Mouse (Mus musculus) stomach, embryonic 16.5 days (tissue): ENCODE measurements around the gene Ddr2. TPM values are rescaled to one million over a fixed set of nuclear protein-coding genes. Genes with fewer than 3 reads are reported as not detected.
"Not testable (repeated sequence)": the region's sequence is repeated elsewhere in the genome, so short reads cannot be mapped to it uniquely, and the experiment has no call there.

Experiments used
- ATAC-seq: fragments of 200-750 bp; cut with Nextera tagmentation; 2 replicates; pipeline ENCODE4 v1.8.0; 2017; ENCODE audit warnings: moderate number of reproducible peaks, moderate TSS enrichment; ENCODE audit not compliant: insufficient read depth, low FRiP score
- H3K27ac ChIP-seq: fragments of 300-500 bp; sonication (generic); 2 replicates; pipeline ENCODE4 v1.5.1; 2014; ENCODE audit warnings: low read length
- H3K27me3 ChIP-seq: fragments of 300-500 bp; sonication (generic); 2 replicates; pipeline ENCODE4 v1.6.1; 2014; ENCODE audit warnings: low read length, control low read depth, mixed read lengths; ENCODE audit not compliant: control insufficient read depth, insufficient read depth
- H3K36me3 ChIP-seq: fragments of 300-500 bp; sonication (generic); 2 replicates; pipeline ENCODE4 v1.6.1; 2014; ENCODE audit warnings: low read length; ENCODE audit not compliant: control insufficient read depth, insufficient read depth
- H3K4me1 ChIP-seq: fragments of 300-500 bp; sonication (generic); 2 replicates; pipeline ENCODE4 v1.6.1; 2014; ENCODE audit warnings: low read length, control low read depth, mixed read lengths; ENCODE audit not compliant: control insufficient read depth, insufficient read depth
- H3K4me2 ChIP-seq: fragments of 300-500 bp; sonication (generic); 2 replicates; pipeline ENCODE4 v1.6.1; 2014; ENCODE audit warnings: low read depth, low read length, mixed read lengths
- H3K4me3 ChIP-seq: fragments of 300-500 bp; sonication (generic); replicated peaks from 2 replicates; pipeline ENCODE4 v1.5.1; 2014; ENCODE audit warnings: mild to moderate bottlenecking, low read length
- H3K9ac ChIP-seq: fragments of 300-500 bp; sonication (generic); 2 replicates; pipeline ENCODE4 v1.6.1; 2014; ENCODE audit warnings: low read length
- H3K9me3 ChIP-seq: fragments of 300-500 bp; sonication (generic); replicated peaks from 2 replicates; pipeline ENCODE4 v1.6.1; 2016; ENCODE audit warnings: low read length, control low read depth; ENCODE audit not compliant: control insufficient read depth
- WGBS: fragments of 180-500 bp; shearing (Covaris S2); extraction: QIAGEN DNeasy Blood & Tissue Kit; methylation state at CpG from one replicate; pipeline ENCODE4 v1.1.7; 2014; 5-methylcytosine and 5-hydroxymethylcytosine counted together
- polyA plus RNA-seq: library from polyadenylated mRNA; unstranded; fragments of >200 nt; fragmentation: Nextera tagmentation; extraction: Ambion mirVana; gene quantifications from 2 replicates; pipeline ENCODE4 v1.2.1, GENCODE M21; 2015

The Ddr2 gene
- polyA plus RNA-seq, 1 experiment from 2014 or later: 57.1 TPM

GRCm38 (mm10) chr1:170112261-170112660 is 1.7 kb upstream of the Ddr2 start:
- H3K9me3 ChIP-seq: no peaks in the 10 kb centered on the region
- no peak overlapping the region for H3K9ac ChIP-seq
- no peaks in the 10 kb centered on the region for H3K27me3 ChIP-seq
- no peak overlapping the region for H3K27ac ChIP-seq
- no peak for ATAC-seq
- peaks cover 11% of the 10 kb centered on the region for H3K4me1 ChIP-seq
- H3K36me3 ChIP-seq: no peaks in the 10 kb centered on the region
- no peak overlapping the region for H3K4me2 ChIP-seq
- 85% methylated on average over 10 of the region's 10 CpGs for WGBS
- H3K4me3 ChIP-seq: no peak overlapping the region

- 83% methylated on average over 16 of the region's 16 CpGs for WGBS
- Histone ChIP-seq H3K4me3 (peak overlapping the region; percentile 52; the same call in 1 of the 2 replicates), H3K9me3 (no peaks in the 10 kb centered on the region), H3K4me1 (peaks cover 11% of the 10 kb centered on the region), H3K27me3 (no peaks in the 10 kb centered on the region), H3K36me3 (no peaks in the 10 kb centered on the region), H3K9ac (no peak overlapping the region), H3K27ac (peak overlapping the region; percentile 86), H3K4me2 (peak overlapping the region; percentile 55)
- ATAC-seq: no peak
These were observed 1.2 kb upstream of the Ddr2 start for GRCm38 (mm10) chr1:170111651-170112226.

- Histone ChIP-seq H3K9ac (peak overlapping the region; percentile 67), H3K4me3 (peak overlapping the region; percentile 52), H3K4me2 (peak overlapping the region; percentile 55), H3K9me3 (no peaks in the 10 kb centered on the region), H3K36me3 (no peaks in the 10 kb centered on the region), H3K27me3 (no peaks in the 10 kb centered on the region), H3K27ac (peak overlapping the region; percentile 93), H3K4me1 (peaks cover 11% of the 10 kb centered on the region)
- 54% methylated on average over 19 of the region's 19 CpGs for WGBS
- ATAC-seq: peak; percentile 70
These were observed 616 bp downstream of the Ddr2 start for GRCm38 (mm10) chr1:170109776-170110515.

GRCm38 (mm10) chr1:170102814-170103213 is 7.7 kb downstream of the Ddr2 start:
- H3K27me3 ChIP-seq, H3K9ac ChIP-seq, H3K36me3 ChIP-seq, H3K4me3 ChIP-seq, H3K9me3 ChIP-seq, H3K27ac ChIP-seq, H3K4me2 ChIP-seq, ATAC-seq, H3K4me1 ChIP-seq: not testable (repeated sequence)
- 88% methylated on average over 6 of the region's 6 CpGs for WGBS

- no peaks in the 10 kb centered on the region for H3K27me3 ChIP-seq
- WGBS: 93% methylated on average over 7 of the region's 7 CpGs
- no peak overlapping the region for H3K9ac ChIP-seq
- no peak overlapping the region for H3K4me3 ChIP-seq
- ATAC-seq: no peak
- no peak overlapping the region for H3K4me2 ChIP-seq
- no peaks in the 10 kb centered on the region for H3K36me3 ChIP-seq
- H3K4me1 ChIP-seq: no peaks in the 10 kb centered on the region
- H3K27ac ChIP-seq: no peak overlapping the region
- no peaks in the 10 kb centered on the region for H3K9me3 ChIP-seq
These were observed 23.9 kb downstream of the Ddr2 start for GRCm38 (mm10) chr1:170086631-170087030.

GRCm38 (mm10) chr1:170084151-170084796 is 26.3 kb downstream of the Ddr2 start:
- H3K27me3 ChIP-seq: no peaks in the 10 kb centered on the region
- H3K4me1 ChIP-seq: no peaks in the 10 kb centered on the region
- no peaks in the 10 kb centered on the region for H3K36me3 ChIP-seq
- ATAC-seq: no peak
- no peak overlapping the region for H3K4me2 ChIP-seq
- WGBS: 85% methylated on average over 12 of the region's 12 CpGs
- no peak overlapping the region for H3K27ac ChIP-seq
- no peaks in the 10 kb centered on the region for H3K9me3 ChIP-seq
- no peak overlapping the region for H3K4me3 ChIP-seq
- H3K9ac ChIP-seq: no peak overlapping the region

GRCm38 (mm10) chr1:170080907-170081306 is 29.7 kb downstream of the Ddr2 start:
- Histone ChIP-seq H3K27ac (no peak overlapping the region), H3K9ac (no peak overlapping the region), H3K9me3 (no peaks in the 10 kb centered on the region), H3K4me3 (no peak overlapping the region), H3K4me2 (no peak overlapping the region), H3K36me3 (no peaks in the 10 kb centered on the region), H3K4me1 (no peaks in the 10 kb centered on the region), H3K27me3 (no peaks in the 10 kb centered on the region)
- WGBS: 88% methylated on average over 1 of the region's 1 CpGs
- ATAC-seq: no peak

GRCm38 (mm10) chr1:170079465-170079864 is 31.1 kb downstream of the Ddr2 start:
- Histone ChIP-seq H3K4me2 (no peak overlapping the region), H3K4me1 (no peaks in the 10 kb centered on the region), H3K9ac (no peak overlapping the region), H3K27ac (no peak overlapping the region), H3K27me3 (no peaks in the 10 kb centered on the region), H3K4me3 (no peak overlapping the region), H3K36me3 (no peaks in the 10 kb centered on the region), H3K9me3 (no peaks in the 10 kb centered on the region)
- no peak for ATAC-seq
- WGBS: 72% methylated on average over 2 of the region's 2 CpGs

- Histone ChIP-seq H3K9ac (no peak overlapping the region), H3K4me3 (no peak overlapping the region), H3K36me3 (no peaks in the 10 kb centered on the region), H3K27me3 (no peaks in the 10 kb centered on the region), H3K4me1 (no peaks in the 10 kb centered on the region), H3K4me2 (no peak overlapping the region), H3K9me3 (no peaks in the 10 kb centered on the region), H3K27ac (no peak overlapping the region)
- WGBS: 84% methylated on average over 5 of the region's 5 CpGs
- no peak for ATAC-seq
These were observed 34.2 kb downstream of the Ddr2 start for GRCm38 (mm10) chr1:170076339-170076738.
